Mouse (Mus musculus) G1E (cell line): ENCODE data around the gene Zfp62. TPM values are rescaled to one million over a fixed set of nuclear protein-coding genes. Genes with fewer than 3 reads are reported as not detected.

Experiments
- ATAC-seq: 2 replicates; pipeline ENCODE4 v1.8.0; 2016; ENCODE audit warnings: mild to moderate bottlenecking; ENCODE audit not compliant: insufficient number of reproducible peaks, poor library complexity, low FRiP score, severe bottlenecking; ENCODE audit errors: extremely low read depth
- DNase-seq: peaks from one replicate; pipeline ENCODE4 v3.0.0; 2012; ENCODE audit warnings: low spot score
- H3K27me3 ChIP-seq: 2 replicates; pipeline ENCODE4 v1.6.1; 2012; ENCODE audit warnings: mild to moderate bottlenecking, low read length, inconsistent platforms; ENCODE audit not compliant: insufficient read depth
- H3K36me3 ChIP-seq: replicated peaks from 2 replicates; pipeline ENCODE3; 2012; ENCODE audit warnings: mild to moderate bottlenecking, inconsistent platforms
- H3K4me1 ChIP-seq: 2 replicates; pipeline ENCODE4 v1.6.1; 2012; ENCODE audit warnings: low read depth, low read length, inconsistent platforms, mixed read lengths; ENCODE audit not compliant: insufficient read depth
- H3K4me3 ChIP-seq: 2 replicates; pipeline ENCODE4 v1.5.1; 2012; ENCODE audit warnings: low read depth, mild to moderate bottlenecking, inconsistent platforms, low read length, moderate library complexity, mixed read lengths
- H3K9me3 ChIP-seq: replicated peaks from 2 replicates; pipeline ENCODE4 v1.6.1; 2012; ENCODE audit warnings: inconsistent platforms
- CTCF ChIP-seq: IDR thresholded peaks from 2 replicates; pipeline ENCODE4 v1.5.1; 2012; ENCODE audit warnings: low read depth, low read length, inconsistent platforms, mixed read lengths
- GATA1 ChIP-seq: IDR thresholded peaks from 2 replicates; pipeline ENCODE4 v1.6.1; 2012; ENCODE audit warnings: borderline replicate concordance, low read length, inconsistent platforms, mixed read lengths
- GATA2 ChIP-seq: IDR thresholded peaks from 2 replicates; pipeline ENCODE4 v1.6.1; 2012; ENCODE audit warnings: low read depth, low read length, inconsistent platforms, borderline replicate concordance
- POLR2AphosphoS5 ChIP-seq: IDR thresholded peaks from 2 replicates; pipeline ENCODE4 v1.6.1; 2012; ENCODE audit warnings: low read depth, low read length, inconsistent platforms; ENCODE audit not compliant: insufficient replicate concordance
- TAL1 ChIP-seq: conservative IDR thresholded peaks from 2 replicates; pipeline ENCODE4 v1.6.1; 2012; ENCODE audit warnings: low read depth, low read length, inconsistent platforms, mixed read lengths
- polyA plus RNA-seq: library from polyadenylated mRNA; stranded (reverse); fragments of >175 nt; gene quantifications from 2 replicates; pipeline ENCODE4 v1.2.3, GENCODE M21; 2012
- total RNA-seq, 2 experiments: library from RNA; stranded (forward) in 1 of 2; stranded (reverse) in 1 of 2; fragments of 200-1000 nt in 1 of 2; fragments of >200 nt in 1 of 2; fragmentation: Nextera tagmentation in 1 of 2; gene quantifications; 2 replicates each; pipeline ENCODE4 v1.2.3; 2014 to 2017

Gene Zfp62
- total and polyA plus RNA-seq, 3 experiments = 13.3 to 143 (median 78.2) TPM

- no peak for TF ChIP-seq GATA2
- DNase-seq (no peak), ATAC-seq (no peak)
- peak overlapping the region; percentile 72 for H3K4me3 ChIP-seq
- H3K9me3 ChIP-seq = no peaks in the 10 kb centered on the region
- peaks cover 10% of the 10 kb centered on the region for H3K36me3 ChIP-seq
- peaks cover 81% of the 10 kb centered on the region for H3K4me1 ChIP-seq
- no peaks in the 10 kb centered on the region for H3K27me3 ChIP-seq
These were observed 42.1 kb downstream of the Zfp62 start for GRCm38 (mm10) chr11:49245176-49245575.

DNA sequence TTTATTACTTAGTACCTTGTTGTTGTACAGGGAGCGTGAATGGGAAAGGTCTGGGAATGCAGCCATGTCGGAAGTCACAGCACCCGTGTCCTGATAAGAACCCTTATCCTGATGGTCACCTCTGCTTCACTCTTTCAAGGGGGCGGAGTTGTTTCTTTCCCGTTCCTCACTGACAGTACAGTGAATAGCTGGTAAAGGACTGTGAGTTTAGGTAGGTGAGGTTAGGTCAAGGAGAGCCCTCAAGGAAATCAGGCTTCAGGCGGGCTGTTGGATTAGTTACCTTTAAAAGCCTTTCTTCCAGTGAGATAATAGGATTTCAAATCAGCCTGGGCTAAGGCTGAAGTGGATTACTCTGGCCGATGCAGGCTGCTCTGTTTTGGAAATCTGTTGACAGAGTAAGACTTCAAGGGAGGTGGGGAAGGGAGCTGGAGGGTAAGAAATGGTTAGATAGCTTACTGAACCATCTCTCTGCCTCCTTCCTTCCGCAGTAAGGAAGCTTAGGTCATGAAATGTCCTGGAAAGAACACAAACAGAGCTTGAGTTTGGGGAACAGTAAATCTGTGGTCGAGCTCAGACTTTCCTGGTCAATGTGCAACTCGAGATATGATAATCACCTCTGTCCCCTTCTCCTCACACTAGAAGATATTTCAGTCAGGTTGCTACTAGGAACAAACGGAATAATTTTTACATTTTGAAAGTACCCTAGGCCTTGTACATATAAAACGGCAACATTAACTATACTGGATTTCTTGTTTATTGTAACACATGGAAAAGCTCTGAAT, 42.7 kb downstream of the Zfp62 start:
- Histone ChIP-seq H3K27me3 (no peaks in the 10 kb centered on the region), H3K4me1 (peaks cover 84% of the 10 kb centered on the region), H3K9me3 (no peaks in the 10 kb centered on the region), H3K36me3 (peaks cover 10% of the 10 kb centered on the region), H3K4me3 (peak overlapping the region; percentile 72)
- no peak for DNase-seq
- no peak for TF ChIP-seq CTCF
- no peak for TF ChIP-seq POLR2AphosphoS5
- TF ChIP-seq GATA1 = no peak
- TF ChIP-seq GATA2 = no peak
- peak; percentile 64 for TF ChIP-seq TAL1
- no peak for ATAC-seq

DNA sequence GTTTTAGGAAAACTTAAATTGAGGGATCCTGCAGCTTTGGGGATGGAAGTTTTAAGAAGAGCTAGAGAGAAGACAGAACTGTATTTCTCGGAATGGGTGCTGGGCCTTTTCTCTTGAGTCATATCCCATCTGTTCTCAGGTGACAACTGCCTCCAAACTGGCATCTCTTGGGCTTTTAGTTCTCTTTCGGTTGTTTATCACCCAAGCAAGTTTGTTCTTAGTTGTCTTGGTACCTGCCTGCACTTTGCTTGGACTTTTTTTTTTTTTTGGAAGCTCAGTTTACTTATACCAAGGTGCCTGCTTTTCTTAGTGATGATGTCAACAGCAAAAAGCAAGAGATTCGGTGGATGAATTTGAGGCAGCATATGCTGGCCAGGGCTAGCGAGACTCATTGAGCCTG, 43.4 kb downstream of the Zfp62 start:
- no peak for TF ChIP-seq TAL1
- TF ChIP-seq GATA2 = no peak
- TF ChIP-seq GATA1 = no peak
- no peak for TF ChIP-seq POLR2AphosphoS5
- TF ChIP-seq CTCF = no peak
- Histone ChIP-seq H3K27me3 (no peaks in the 10 kb centered on the region), H3K36me3 (peaks cover 11% of the 10 kb centered on the region), H3K4me1 (peaks cover 85% of the 10 kb centered on the region), H3K9me3 (no peaks in the 10 kb centered on the region), H3K4me3 (no peak overlapping the region; the same call in 1 of the 2 replicates)
- ATAC-seq (no peak), DNase-seq (no peak)

- DNase-seq = no peak
- Histone ChIP-seq H3K36me3 (peaks cover 18% of the 10 kb centered on the region), H3K4me3 (no peak overlapping the region; the same call in 1 of the 2 replicates), H3K4me1 (peaks cover 87% of the 10 kb centered on the region), H3K27me3 (no peaks in the 10 kb centered on the region), H3K9me3 (no peaks in the 10 kb centered on the region)
- TF ChIP-seq GATA1 = no peak
- TF ChIP-seq CTCF = no peak
- TF ChIP-seq POLR2AphosphoS5 = no peak
- TF ChIP-seq GATA2 = no peak
- TF ChIP-seq TAL1 = no peak
- ATAC-seq = no peak
These were observed 44.2 kb downstream of the Zfp62 start for GRCm38 (mm10) chr11:49247255-49247654.

DNA sequence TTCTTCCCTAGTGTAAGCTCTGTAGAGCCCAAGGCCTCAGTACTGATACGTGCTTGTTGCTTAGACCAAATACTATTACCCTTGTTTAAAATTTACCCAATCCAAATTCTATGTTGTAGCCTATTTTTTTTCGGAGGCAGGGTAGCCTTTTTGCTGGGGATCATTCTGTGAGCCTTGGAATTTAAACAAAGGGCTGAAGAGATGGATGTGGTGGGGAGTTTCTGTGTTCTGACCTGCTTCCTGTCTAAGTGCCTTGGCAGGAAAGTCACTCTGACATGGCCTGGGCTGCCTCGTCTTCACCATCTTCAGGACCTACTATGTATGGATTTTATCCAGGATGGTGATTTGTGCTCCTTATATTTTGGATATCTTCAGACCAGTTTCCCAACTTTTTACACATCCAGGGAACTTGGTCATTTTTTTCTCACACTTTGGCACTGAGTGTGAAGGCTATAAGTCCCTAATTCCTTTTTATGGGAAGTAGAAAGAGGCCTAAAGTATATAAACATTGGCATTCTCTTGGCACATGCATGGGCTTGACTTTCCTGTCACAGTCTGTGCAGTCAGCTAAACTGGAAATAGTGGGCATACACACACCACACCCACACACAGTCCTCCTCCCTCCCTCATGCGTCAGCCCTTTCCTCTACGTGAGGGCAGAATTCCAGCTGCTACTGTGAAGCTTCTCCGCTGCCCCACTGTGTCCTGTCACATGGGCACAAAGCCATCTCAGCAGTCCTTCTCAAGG, 45.3 kb downstream of the Zfp62 start:
- Histone ChIP-seq H3K4me3 (no peak overlapping the region), H3K36me3 (peaks cover 26% of the 10 kb centered on the region), H3K4me1 (peaks cover 85% of the 10 kb centered on the region), H3K9me3 (no peaks in the 10 kb centered on the region), H3K27me3 (no peaks in the 10 kb centered on the region)
- ATAC-seq (no peak), DNase-seq (no peak)
- TF ChIP-seq POLR2AphosphoS5 (no peak), CTCF (no peak), TAL1 (no peak), GATA2 (no peak), GATA1 (no peak)

DNA sequence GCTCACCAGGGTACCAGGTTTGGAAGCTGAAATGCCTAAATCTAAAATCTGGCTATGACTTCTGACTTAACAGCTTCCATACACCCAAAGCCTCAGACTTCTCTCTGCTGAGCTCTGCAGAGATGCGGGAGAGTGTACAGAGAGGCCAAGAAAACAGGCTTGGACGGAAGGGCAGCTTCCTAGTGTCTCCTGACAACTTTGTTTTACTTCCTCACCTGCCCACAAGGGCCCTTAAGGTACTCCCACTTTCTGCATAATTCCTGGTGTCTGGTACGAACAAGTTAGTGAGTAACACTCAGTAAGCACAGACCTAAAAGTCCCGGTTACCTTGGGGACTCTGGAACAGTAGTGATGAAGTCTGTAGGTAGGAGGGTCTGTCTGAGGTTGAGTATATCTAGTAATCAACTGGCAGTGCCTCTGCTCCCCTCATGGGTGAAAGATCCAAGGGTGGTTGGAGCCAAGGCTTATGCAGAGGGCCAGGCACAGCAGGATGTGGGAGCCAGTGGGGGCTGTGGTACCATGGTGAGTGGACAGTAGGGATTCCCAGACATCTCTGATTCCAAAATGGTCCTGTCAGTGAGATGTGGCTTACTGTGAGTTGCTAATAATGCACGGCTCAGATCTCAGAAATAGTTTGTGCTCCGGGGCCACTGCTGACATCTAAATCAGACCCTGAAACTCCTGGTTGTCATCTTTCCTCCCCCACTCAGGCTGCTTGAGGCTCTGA, 46.0 kb downstream of the Zfp62 start:
- Histone ChIP-seq H3K4me1 (peaks cover 90% of the 10 kb centered on the region), H3K27me3 (no peaks in the 10 kb centered on the region), H3K4me3 (no peak overlapping the region; the same call in 1 of the 2 replicates), H3K36me3 (peaks cover 34% of the 10 kb centered on the region), H3K9me3 (no peaks in the 10 kb centered on the region)
- TF ChIP-seq TAL1 (no peak), GATA2 (no peak), GATA1 (no peak), CTCF (no peak), POLR2AphosphoS5 (no peak)
- no peak for ATAC-seq
- no peak for DNase-seq
